Mouse (Mus musculus): ENCODE measurements around the gene Lad1. TPM values are rescaled to one million over a fixed set of nuclear protein-coding genes. Genes with fewer than 3 reads are reported as not detected.

Gene Lad1
- polyA plus RNA-seq (2012; rRNA removed) (10.9 and 12.2 TPM in 2 replicates), polyA plus RNA-seq (2014; fragmentation: Nextera tagmentation; extraction: Ambion mirVana) (20.9 and 25.9 TPM in 2 replicates)

DNA sequence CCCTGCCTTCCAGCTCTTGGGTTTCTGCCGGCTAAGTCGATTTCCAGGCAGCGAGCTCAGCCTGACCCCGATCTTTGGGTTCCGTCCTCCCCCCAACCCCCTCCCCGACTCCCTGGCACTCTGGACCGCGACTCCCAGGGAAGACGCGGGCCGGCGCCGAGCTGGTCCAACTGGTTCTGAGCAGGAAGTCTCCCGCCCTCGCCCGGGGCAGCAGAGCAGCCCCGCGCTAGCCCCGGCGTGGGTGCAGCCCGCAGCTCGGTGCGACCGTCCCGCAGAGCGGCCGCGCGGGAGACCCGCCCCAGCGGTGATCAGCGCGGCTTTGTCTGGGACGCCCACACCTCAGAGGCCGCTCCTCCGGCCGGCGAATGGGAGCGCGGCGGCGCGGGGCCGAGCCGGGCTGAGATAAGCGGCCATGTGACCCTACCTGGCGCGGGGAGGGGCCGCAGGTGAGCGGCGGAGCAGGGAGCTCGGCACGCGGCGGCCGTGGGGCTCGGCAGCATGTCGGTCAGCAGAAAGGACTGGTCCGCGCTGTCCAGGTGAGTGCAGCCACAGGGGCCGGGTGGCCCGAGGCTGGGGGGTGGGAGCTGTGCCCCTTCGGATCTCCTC lies at the start of gene Lad1:
TSS of gene Lad1 (plus strand) at position 118 of the 606 bp plus-strand sequence.
- H3K27me3 ChIP-seq (ENCODE audit: control insufficient read depth, insufficient read depth, low read length): peaks cover 37% of the 10 kb centered on the region
- peak within 1 kb of the TSS; percentile 56 for H3K4me3 ChIP-seq (replicated peaks; ENCODE audit: low read length)
- no peak for DNase-seq (ENCODE audit: low spot score)
- H3K27ac ChIP-seq (replicated peaks; ENCODE audit: low read depth, low read length): no peak within 1 kb of the TSS
- H3K36me3 ChIP-seq (ENCODE audit: control insufficient read depth, insufficient read depth, low read length): no peaks in the 10 kb centered on the region
- no peaks in the 10 kb centered on the region for H3K9me3 ChIP-seq (ENCODE audit: control insufficient read depth, low read length)
- H3K9ac ChIP-seq (ENCODE audit: low read depth, low read length, severe bottlenecking): peak within 1 kb of the TSS; percentile 64
- peak within 1 kb of the TSS; percentile 99 for H3K4me2 ChIP-seq (replicated peaks; ENCODE audit: low read depth, low read length, severe bottlenecking)
- H3K4me1 ChIP-seq (ENCODE audit: control insufficient read depth, insufficient read depth, low read length): 0 out of 2 replicates have a peak, but pooled peaks cover 3% of the 10 kb centered on the region
- under 1% methylated on average over 34 of the region's 63 CpGs for WGBS
- peak; percentile 38; the same call in 1 of the 2 replicates for ATAC-seq (ENCODE audit: low FRiP score, low read depth)
- no peak for TF ChIP-seq POLR2A (IDR thresholded peaks at IDR 0.05; ENCODE audit: borderline replicate concordance, extremely low read depth, insufficient read depth, insufficient read length)

DNA sequence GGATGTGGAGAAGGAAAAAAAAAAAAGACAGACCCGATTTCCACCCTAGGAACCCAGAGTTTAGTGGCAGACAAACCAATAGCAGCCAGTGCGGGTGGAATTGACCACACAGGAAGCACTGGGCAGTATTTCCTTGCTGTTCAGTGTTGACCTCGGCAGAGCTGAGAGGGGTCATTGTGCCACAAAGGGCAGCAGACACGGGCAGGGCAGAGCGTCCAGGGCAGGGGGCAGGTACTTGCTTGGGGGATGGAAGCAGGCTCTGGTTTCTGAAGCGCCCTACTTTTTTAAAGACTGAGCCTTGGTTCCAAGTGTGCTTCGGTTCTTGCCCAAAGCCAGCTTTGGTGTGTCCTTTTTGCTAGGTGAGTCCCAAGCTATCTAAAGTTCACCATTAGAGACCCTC lies 48.2 kb upstream of the Lad1 start:
- no peaks in the 10 kb centered on the region for H3K27me3 ChIP-seq (ENCODE audit: control insufficient read depth, insufficient read depth, low read length)
- peaks cover 25% of the 10 kb centered on the region for H3K36me3 ChIP-seq (ENCODE audit: control insufficient read depth, insufficient read depth, low read length)
- ATAC-seq (ENCODE audit: low FRiP score, low read depth) (no peak), DNase-seq (ENCODE audit: low spot score) (no peak)
- 71% methylated on average over 7 of the region's 7 CpGs for WGBS
- H3K4me2 ChIP-seq (replicated peaks; ENCODE audit: low read depth, low read length, severe bottlenecking): no peak overlapping the region
- H3K9me3 ChIP-seq (ENCODE audit: control insufficient read depth, low read length): no peaks in the 10 kb centered on the region
- no peak overlapping the region for H3K4me3 ChIP-seq (replicated peaks; ENCODE audit: low read length)
- peaks cover 28% of the 10 kb centered on the region for H3K4me1 ChIP-seq (ENCODE audit: control insufficient read depth, insufficient read depth, low read length)
- no peak overlapping the region for H3K27ac ChIP-seq (replicated peaks; ENCODE audit: low read depth, low read length)
- H3K9ac ChIP-seq (ENCODE audit: low read depth, low read length, severe bottlenecking): no peak overlapping the region
- no peak for TF ChIP-seq POLR2A (IDR thresholded peaks at IDR 0.05; ENCODE audit: borderline replicate concordance, extremely low read depth, insufficient read depth, insufficient read length)

DNA sequence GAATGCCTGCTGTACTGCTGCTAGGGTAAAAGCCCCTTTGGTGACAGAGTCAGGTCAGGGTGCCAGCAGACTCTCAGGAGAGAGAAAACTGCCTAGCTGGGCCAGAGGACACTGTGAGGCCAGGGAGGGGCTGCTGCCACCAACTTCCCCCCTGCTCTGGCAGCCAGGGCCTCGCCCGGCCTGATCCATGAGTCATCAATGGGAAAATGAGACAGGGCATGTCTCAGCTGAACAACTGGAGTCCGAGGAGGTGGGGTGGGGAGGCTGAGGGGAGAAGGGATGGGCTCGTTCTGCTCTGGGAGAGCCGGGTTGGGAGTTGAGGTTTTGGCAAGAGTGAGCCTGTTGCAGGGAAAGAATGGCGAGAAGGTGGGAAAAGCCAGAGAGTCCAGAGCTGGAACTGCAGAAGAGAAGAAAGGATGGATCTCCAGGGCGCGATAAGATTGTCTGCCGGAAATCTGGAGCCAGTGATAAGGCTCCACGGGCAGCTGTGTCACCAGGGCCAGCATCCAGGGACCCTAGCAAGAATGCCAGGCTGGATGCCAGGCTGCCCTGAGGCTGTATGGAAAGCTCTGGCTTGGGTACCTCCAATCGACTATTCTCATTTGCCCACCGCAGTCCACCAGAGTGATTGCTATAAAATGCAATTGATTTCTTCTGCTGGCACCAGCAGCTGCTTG lies 47.4 kb upstream of the Lad1 start:
- Histone ChIP-seq H3K27ac (replicated peaks; ENCODE audit: low read depth, low read length) (no peak overlapping the region; the same call in 1 of the 2 replicates), H3K9me3 (ENCODE audit: control insufficient read depth, low read length) (no peaks in the 10 kb centered on the region), H3K4me2 (replicated peaks; ENCODE audit: low read depth, low read length, severe bottlenecking) (no peak overlapping the region), H3K27me3 (ENCODE audit: control insufficient read depth, insufficient read depth, low read length) (no peaks in the 10 kb centered on the region), H3K36me3 (ENCODE audit: control insufficient read depth, insufficient read depth, low read length) (peaks cover 25% of the 10 kb centered on the region), H3K4me3 (replicated peaks; ENCODE audit: low read length) (no peak overlapping the region), H3K9ac (ENCODE audit: low read depth, low read length, severe bottlenecking) (0 out of 2 replicates have a peak overlapping the region, but pooled peaks have one; percentile 17), H3K4me1 (ENCODE audit: control insufficient read depth, insufficient read depth, low read length) (peaks cover 23% of the 10 kb centered on the region)
- DNase-seq (ENCODE audit: low spot score) (no peak), ATAC-seq (ENCODE audit: low FRiP score, low read depth) (no peak)
- WGBS: 50% methylated on average over 12 of the region's 12 CpGs
- no peak for TF ChIP-seq POLR2A (IDR thresholded peaks at IDR 0.05; ENCODE audit: borderline replicate concordance, extremely low read depth, insufficient read depth, insufficient read length)

DNA sequence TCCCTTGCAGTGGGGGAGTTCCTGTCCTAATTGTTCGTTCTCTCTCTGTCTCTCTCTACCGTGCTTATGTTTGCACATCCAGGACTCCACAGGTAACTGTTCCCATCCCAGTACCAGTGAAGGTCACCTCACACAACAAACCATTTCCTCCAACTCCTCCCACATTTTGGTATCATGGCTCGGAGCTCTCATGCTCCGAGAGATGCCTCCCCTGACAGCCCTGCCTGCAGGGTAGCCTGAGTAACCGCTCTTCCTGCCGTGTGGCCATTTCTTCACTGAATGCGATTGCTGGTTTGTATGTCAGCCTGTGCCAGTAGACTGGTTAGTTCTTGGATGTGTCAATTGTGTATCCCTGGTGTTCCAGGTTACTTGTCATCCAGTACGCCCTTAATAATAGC lies 46.8 kb upstream of the Lad1 start:
- H3K9me3 ChIP-seq (ENCODE audit: control insufficient read depth, low read length): no peaks in the 10 kb centered on the region
- no peak for ATAC-seq (ENCODE audit: low FRiP score, low read depth)
- H3K4me1 ChIP-seq (ENCODE audit: control insufficient read depth, insufficient read depth, low read length): peaks cover 23% of the 10 kb centered on the region
- no peak overlapping the region for H3K27ac ChIP-seq (replicated peaks; ENCODE audit: low read depth, low read length)
- no peaks in the 10 kb centered on the region for H3K27me3 ChIP-seq (ENCODE audit: control insufficient read depth, insufficient read depth, low read length)
- DNase-seq (ENCODE audit: low spot score): no peak
- no peak overlapping the region for H3K9ac ChIP-seq (ENCODE audit: low read depth, low read length, severe bottlenecking)
- WGBS: 69% methylated on average over 8 of the region's 8 CpGs
- TF ChIP-seq POLR2A (IDR thresholded peaks at IDR 0.05; ENCODE audit: borderline replicate concordance, extremely low read depth, insufficient read depth, insufficient read length): no peak
- no peak overlapping the region for H3K4me2 ChIP-seq (replicated peaks; ENCODE audit: low read depth, low read length, severe bottlenecking)
- H3K36me3 ChIP-seq (ENCODE audit: control insufficient read depth, insufficient read depth, low read length): peaks cover 25% of the 10 kb centered on the region
- H3K4me3 ChIP-seq (replicated peaks; ENCODE audit: low read length): no peak overlapping the region

DNA sequence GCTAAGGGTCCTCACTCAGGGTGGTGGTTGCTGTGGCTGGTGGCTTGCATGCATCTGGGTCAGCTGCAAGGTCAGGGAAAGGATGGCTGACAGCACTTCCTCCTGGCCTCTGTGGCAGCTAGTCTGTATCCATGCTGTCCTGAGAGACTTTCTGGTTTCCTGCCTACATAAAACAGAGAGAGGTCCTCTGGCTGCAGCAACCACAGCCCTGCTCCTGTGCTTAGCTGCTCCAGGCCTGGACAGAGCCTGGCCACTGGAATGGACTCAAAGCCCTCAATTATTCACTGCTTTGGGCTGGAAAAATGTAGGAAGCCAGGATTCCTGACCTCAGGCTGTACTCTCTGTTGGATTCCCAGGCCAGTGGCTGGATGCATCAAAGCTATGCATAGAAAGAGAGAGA lies 41.8 kb upstream of the Lad1 start:
- no peak overlapping the region for H3K9ac ChIP-seq (ENCODE audit: low read depth, low read length, severe bottlenecking)
- no peak overlapping the region for H3K4me2 ChIP-seq (replicated peaks; ENCODE audit: low read depth, low read length, severe bottlenecking)
- H3K36me3 ChIP-seq (ENCODE audit: control insufficient read depth, insufficient read depth, low read length): no peaks in the 10 kb centered on the region
- H3K27me3 ChIP-seq (ENCODE audit: control insufficient read depth, insufficient read depth, low read length): no peaks in the 10 kb centered on the region
- H3K4me1 ChIP-seq (ENCODE audit: control insufficient read depth, insufficient read depth, low read length): peaks cover 13% of the 10 kb centered on the region
- H3K4me3 ChIP-seq (replicated peaks; ENCODE audit: low read length): no peak overlapping the region
- DNase-seq (ENCODE audit: low spot score): no peak
- H3K9me3 ChIP-seq (ENCODE audit: control insufficient read depth, low read length): no peaks in the 10 kb centered on the region
- TF ChIP-seq POLR2A (IDR thresholded peaks at IDR 0.05; ENCODE audit: borderline replicate concordance, extremely low read depth, insufficient read depth, insufficient read length): no peak
- ATAC-seq (ENCODE audit: low FRiP score, low read depth): no peak
- H3K27ac ChIP-seq (replicated peaks; ENCODE audit: low read depth, low read length): no peak overlapping the region

All from limb, embryonic 14.5 days (tissue).